Mouse (Mus musculus) macrophage (primary cell): ENCODE measurements around the gene Olfr1396. TPM values are rescaled to one million over a fixed set of nuclear protein-coding genes. Genes with fewer than 3 reads are reported as not detected.

Experiments
- H3K27ac ChIP-seq: fragments of 350-480 bp; formaldehyde crosslinking; 2 replicates; pipeline ENCODE4 v1.9.0; 2021
- H3K36me3 ChIP-seq: fragments of 350-480 bp; formaldehyde crosslinking; 2 replicates; pipeline ENCODE4 v1.9.0; 2021; ENCODE audit errors: inconsistent target
- H3K4me3 ChIP-seq: fragments of 350-480 bp; formaldehyde crosslinking; 2 replicates; pipeline ENCODE4 v1.9.0; 2021; ENCODE audit errors: inconsistent target
- H3K79me2 ChIP-seq: fragments of 350-480 bp; formaldehyde crosslinking; 2 replicates; pipeline ENCODE4 v1.9.0; 2021; ENCODE audit errors: inconsistent target
- WGBS: methylation state at CpG from one replicate; pipeline ENCODE4 v1.1.7; 2026; ENCODE audit warnings: inconsistent platforms; ENCODE audit not compliant: missing documents; 5-methylcytosine and 5-hydroxymethylcytosine counted together
- polyA plus RNA-seq: library from polyadenylated mRNA; stranded (reverse); fragments of 250-400 nt; gene quantifications from 3 replicates; pipeline ENCODE4 v1.2.4, GENCODE M21; 2018; ENCODE audit warnings: inconsistent platforms
- total RNA-seq, 78 experiments: library from RNA; depleted of rRNA; stranded (reverse); fragments of 250-400 nt; gene quantifications; 1 replicate in 9 of 78; 2 replicates in 24 of 78; 3 replicates in 43 of 78; 4 replicates in 2 of 78; pipeline ENCODE4 v1.2.4; 2018; ENCODE audit warnings: inconsistent platforms in 56 of 78

Gene Olfr1396
- total RNA-seq (2018; cell fraction: chromatin; rRNA removed) = under 1 TPM in 2 of 26 experiments, not detected in 24; 0.38 to 0.63 TPM
- not detected for total RNA-seq (2018; cell fraction: cytosol; rRNA removed)
- under 1 TPM in 2 of 26 experiments, not detected in 24; 0.14 to 0.36 TPM for total RNA-seq (2018; cell fraction: nucleus; rRNA removed)
- not detected in 3 replicates for polyA plus RNA-seq

DNA sequence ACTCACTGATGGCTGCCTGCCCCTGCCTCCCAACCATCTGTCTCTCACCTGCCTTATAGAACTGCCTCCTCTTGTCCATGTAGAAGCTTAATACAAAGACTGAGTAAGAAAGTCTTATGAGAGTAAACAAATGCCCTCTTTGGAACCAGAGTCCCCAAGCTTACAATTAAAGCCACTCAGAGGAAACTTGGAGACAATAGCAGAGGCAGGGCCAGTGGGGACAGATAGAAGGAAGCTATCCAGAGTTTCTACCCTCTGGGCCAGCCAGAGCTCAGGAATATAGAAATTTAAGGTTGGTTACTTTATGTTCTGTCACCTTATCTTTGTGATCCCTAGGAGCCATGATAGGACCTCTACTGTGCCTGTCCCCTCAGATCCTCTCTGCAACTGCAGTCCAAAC is at the start of gene Olfr1396:
Gene Olfr1396, minus strand, starts transcription at position 101 of the 400 bp plus-strand sequence.
- no peak within 1 kb of the TSS for H3K4me3 ChIP-seq
- no peak within 1 kb of the TSS for H3K27ac ChIP-seq
- H3K79me2 ChIP-seq = no peaks in the 10 kb centered on the region
- no peaks in the 10 kb centered on the region for H3K36me3 ChIP-seq

DNA sequence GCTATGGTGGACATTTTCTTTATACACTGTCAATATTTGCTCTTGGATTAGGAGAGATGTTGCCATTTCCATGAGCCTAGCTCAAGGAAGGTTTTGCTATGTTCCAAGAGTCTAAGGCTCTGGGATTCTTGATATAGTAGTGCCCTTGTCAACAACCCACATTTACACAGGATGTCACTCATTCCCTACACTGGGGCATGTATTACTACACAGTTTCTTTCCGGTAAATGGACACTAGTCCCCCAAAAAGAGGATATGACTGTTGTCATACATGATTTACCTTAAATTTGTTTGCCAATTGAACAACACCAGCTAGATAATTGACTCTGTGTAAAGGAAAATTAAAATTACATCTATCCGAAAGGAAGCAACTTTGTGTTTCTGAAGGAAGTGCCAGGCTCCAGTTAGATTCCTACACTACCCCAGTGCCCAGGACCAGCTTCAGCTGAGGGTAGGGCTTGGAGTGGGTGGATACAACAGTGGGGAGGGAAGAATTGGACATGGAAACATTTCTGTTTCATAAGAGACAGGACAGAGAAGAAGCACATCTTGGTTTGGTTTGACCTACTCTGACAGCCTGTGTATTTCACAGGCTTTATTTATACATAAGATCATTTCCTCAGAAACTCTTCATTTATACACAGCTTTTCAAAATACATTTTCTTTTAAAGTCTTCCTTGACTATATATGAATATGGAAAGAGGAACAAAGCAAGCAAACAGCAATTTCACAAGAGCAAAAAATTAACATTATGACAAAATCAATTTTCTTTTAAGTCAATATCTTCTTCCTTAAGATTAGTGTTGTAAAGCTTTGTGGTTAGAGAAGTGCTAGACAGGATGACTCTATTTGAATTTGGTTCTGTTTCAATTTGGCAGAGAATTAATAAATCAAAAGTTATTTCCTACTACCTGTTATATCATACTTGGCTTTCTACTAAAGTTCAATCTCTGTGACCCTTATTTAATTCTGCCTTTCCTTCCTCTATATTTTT is 42.4 kb upstream of the Olfr1396 start:
- Histone ChIP-seq H3K36me3 (no peaks in the 10 kb centered on the region), H3K79me2 (no peaks in the 10 kb centered on the region), H3K4me3 (no peak overlapping the region), H3K27ac (no peak overlapping the region)
- whole genome bisulfite sequencing = 66% methylated on average over 2 of the region's 2 CpGs

DNA sequence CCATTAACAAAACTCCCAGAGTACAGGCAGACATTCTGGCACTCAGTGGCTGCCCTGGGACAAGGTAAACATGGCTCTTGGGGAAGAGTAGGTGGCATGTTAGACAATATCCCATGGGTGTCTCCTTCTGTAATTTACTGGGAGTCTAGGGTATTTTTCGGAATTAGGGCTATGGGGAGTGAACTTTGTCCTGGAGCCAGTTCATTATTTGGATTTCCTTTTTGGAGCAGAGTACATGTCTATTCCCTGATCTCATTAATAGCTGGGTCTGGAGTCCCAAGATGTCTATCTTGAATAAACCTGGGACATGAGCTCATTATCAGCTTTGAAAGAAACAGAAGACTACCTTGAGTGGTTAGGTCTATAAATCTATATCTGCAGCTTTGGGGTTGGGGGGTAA is 39.4 kb upstream of the Olfr1396 start, which contains the start of gene Olfr1394:
Gene Olfr1394, plus strand, starts transcription at position 301 of the 400 bp plus-strand sequence.
- H3K27ac ChIP-seq = no peak within 1 kb of the TSS
- no peaks in the 10 kb centered on the region for H3K79me2 ChIP-seq
- no peak within 1 kb of the TSS for H3K4me3 ChIP-seq
- WGBS = 100% methylated on average over 1 of the region's 1 CpGs
- H3K36me3 ChIP-seq = no peaks in the 10 kb centered on the region

DNA sequence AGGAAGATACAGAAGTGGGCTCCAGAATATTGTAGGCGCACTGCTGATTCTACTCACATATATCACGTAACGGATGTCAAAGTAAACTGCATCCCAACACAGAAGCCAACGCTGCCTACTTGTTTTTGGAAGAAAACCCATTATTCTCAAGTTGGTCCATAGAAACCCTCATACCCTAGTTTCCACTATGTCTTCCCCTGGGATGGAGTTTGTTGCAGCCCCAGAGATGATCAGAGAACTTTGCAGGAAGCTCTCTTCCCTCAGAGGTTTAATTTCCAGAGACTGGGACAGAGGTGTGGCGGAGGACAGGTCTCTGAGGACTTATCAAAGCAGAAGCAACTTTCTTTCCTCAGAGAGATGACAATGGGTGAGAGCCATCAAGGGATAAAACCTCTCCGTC is 27.3 kb upstream of the Olfr1396 start, which contains the start of gene Olfr1395:
Gene Olfr1395, plus strand, starts transcription at position 301 of the 400 bp plus-strand sequence.
- Histone ChIP-seq H3K4me3 (no peak within 1 kb of the TSS), H3K36me3 (no peaks in the 10 kb centered on the region), H3K27ac (no peak within 1 kb of the TSS), H3K79me2 (no peaks in the 10 kb centered on the region)
- WGBS = 97% methylated on average over 6 of the region's 6 CpGs

DNA sequence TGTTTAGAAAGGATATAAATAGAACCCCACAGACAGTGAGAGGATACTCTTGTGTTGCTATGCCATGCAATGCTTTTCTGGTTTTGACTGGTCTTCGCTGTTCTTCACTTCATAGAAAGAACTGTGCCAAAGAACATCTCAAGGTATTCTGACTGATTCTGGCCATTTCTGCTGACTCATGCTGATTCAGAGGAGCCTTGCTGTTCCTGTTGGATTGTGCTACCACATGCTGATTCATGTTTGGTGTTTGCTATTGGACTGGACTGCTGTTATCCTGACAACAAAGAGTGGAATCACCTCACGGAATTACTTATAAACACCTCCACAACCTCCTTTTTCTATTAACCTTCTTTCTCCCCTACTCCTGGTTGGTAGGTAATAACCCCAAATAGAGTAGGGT is 9.5 kb upstream of the Olfr1396 start:
- no peak overlapping the region for H3K4me3 ChIP-seq
- no peak overlapping the region for H3K27ac ChIP-seq
- no peaks in the 10 kb centered on the region for H3K36me3 ChIP-seq
- H3K79me2 ChIP-seq = no peaks in the 10 kb centered on the region
- WGBS = 90% methylated on average over 2 of the region's 2 CpGs

DNA sequence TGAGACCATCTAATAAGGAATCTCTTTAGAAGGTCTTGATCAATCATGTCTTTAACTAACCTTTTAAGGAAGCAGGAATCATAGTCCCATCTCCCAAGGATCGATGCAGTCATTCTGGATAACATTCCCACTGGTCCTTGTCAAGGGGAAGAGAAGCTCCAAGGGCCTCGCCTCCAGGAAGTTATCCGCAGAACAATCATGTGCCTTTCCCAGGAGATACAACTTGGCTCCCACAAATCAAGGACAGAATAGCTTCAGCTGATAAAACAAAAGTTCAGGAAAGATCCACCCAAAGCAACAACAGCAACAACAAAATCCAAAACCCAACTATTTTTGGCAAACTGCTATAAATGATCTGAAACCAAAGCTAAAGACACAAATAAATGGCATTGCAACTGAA is 5.0 kb upstream of the Olfr1396 start:
- WGBS = 81% methylated on average over 3 of the region's 3 CpGs

DNA sequence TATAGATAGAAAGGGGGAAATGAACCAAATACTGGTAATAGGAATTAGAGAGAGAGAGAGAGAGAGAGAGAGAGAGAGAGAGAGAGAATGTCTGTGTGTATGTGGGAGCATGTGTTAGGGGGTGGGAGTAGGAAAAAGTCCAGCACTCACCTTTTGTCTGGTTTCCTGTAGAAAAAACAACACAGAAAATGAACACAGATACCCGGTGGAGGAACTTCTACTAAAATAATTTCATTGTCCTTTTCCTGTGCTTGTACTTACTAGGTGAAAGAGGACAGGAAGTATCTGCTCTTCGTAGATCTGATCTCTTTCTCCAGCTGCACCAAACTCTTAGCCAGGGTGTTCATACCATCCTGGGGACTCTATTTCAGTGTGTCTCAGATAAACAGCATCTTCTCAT is 516 bp downstream of the Olfr1396 start:
- H3K4me3 ChIP-seq = no peak overlapping the region
- no peaks in the 10 kb centered on the region for H3K36me3 ChIP-seq
- WGBS = 15% methylated on average over 2 of the region's 2 CpGs
- H3K27ac ChIP-seq = no peak overlapping the region
- no peaks in the 10 kb centered on the region for H3K79me2 ChIP-seq

More for the DNA sequence above, 5.0 kb upstream of the Olfr1396 start:
- H3K27ac ChIP-seq = no peak overlapping the region
- no peak overlapping the region for H3K4me3 ChIP-seq
- no peaks in the 10 kb centered on the region for H3K79me2 ChIP-seq
- H3K36me3 ChIP-seq = no peaks in the 10 kb centered on the region

DNA sequence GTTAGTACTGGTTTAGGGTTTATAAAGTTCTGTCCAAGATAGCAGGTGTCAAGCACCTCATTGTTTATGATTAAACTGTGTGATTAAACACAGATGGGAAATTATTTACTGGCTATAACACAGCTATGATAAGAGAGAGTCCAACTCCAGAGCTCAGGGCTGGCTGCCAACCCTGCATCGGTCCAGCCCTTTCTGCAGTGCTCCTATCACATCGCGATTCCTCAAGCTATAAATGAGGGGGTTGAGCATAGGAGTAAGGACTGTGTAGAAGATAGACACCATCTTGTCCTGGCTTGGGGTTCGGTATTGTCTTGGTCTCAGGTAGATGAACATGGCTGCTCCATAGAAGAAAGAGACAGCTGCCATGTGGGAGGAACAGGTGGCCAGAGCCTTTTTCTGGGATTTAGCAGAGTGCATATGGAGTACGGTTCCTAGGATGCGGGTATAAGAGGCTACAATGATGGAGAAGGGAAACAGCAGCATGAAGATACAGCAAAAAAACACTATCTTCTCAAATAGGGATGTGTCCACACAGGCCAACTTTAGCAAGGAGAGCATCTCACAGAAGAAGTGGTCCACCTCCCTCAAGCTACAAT is 2.0 kb downstream of the Olfr1396 start:
- H3K4me3 ChIP-seq = no peak overlapping the region
- no peak overlapping the region for H3K27ac ChIP-seq
- H3K36me3 ChIP-seq = no peaks in the 10 kb centered on the region
- WGBS = 96% methylated on average over 5 of the region's 6 CpGs
- no peaks in the 10 kb centered on the region for H3K79me2 ChIP-seq

DNA sequence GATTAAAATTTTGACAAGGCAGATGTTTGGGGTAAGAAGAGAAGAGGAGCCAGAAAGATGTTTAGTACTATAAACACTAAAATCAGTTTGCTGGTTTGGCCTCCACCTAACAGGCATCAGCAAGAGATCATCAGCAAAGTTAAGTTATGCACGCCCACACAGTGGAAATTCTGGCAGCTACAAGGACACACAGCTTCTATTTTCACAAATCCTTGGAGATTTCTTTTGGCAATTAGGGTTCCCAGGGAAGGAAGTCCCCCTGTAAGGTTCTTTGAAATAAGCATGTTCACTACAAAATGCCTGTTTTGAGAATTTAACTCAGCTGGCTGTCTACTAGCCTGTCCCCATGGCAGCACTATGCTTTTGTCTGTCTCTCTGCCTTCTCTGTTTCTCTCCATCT is 3.7 kb downstream of the Olfr1396 start:
- no peaks in the 10 kb centered on the region for H3K36me3 ChIP-seq
- no peaks in the 10 kb centered on the region for H3K79me2 ChIP-seq
- H3K4me3 ChIP-seq = no peak overlapping the region
- 100% methylated on average over 1 of the region's 1 CpGs for WGBS
- no peak overlapping the region for H3K27ac ChIP-seq

DNA sequence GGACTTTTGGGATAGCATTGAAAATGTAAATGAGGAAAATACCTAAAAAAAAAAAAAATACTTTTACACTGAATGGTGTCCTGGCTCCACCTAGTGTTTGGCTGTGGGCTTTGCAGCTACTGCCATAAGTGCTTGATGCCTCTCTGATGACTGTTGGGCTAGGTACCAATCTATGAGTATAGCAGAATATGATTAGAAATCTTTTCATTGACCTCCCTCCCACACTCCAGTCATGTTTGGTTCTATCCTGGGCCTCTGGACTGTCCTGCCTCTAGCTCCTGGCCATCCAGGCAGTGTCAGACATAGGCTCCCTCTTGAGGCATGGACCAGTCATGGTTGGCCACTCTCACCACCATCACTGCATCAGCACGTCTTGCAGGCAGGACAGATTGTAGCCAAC is 5.8 kb downstream of the Olfr1396 start:
- H3K36me3 ChIP-seq = no peaks in the 10 kb centered on the region
- no peak overlapping the region for H3K4me3 ChIP-seq
- 27% methylated on average over 1 of the region's 1 CpGs for WGBS
- H3K79me2 ChIP-seq = no peaks in the 10 kb centered on the region; the same call in 1 of the 2 replicates
- no peak overlapping the region for H3K27ac ChIP-seq

DNA sequence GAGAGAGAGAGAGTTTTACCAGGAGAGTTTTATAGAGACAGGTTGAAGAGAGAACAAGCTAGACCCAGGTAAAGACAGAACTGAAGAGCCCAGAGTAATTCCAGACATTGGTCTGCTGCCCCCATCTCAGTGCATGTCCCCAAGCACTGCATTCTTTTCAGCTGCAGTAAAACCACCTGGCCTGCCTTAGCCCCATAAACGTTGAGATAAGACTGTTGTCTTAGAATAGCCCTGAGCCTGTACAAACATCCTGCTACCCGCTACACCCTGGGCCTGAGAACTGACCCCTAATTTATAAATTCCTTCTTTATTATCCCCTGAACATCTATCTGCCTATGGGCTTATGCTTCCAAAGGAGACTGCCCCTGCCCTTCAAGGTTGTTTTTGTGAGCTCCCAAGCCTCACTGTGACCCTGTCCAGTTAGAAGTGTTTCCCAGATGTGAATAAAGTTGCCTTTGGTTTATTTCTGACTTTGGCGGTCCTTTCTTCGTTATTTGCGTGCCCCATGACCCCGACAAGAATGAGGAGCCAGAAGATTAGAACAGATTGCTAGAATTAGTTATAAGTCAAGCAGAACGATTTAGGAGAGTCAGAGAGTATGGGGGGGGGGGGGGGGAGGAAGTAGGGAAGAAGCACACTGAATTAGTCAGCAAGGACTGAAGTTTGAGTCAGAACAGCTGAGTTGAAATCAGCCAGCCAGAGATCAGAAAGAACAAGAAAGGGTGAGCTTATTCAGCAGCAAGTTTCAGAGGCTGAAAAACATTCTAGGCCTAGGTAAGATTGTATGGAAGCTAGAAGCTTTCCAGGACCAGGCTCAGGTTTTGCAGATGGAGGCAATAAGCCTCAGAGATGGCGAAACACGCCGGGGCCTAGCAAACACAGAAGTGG is 6.8 kb downstream of the Olfr1396 start:
- 75% methylated on average over 10 of the region's 10 CpGs for WGBS
- Histone ChIP-seq H3K79me2 (no peaks in the 10 kb centered on the region; the same call in 1 of the 2 replicates), H3K36me3 (no peaks in the 10 kb centered on the region), H3K27ac (no peak overlapping the region), H3K4me3 (no peak overlapping the region)

DNA sequence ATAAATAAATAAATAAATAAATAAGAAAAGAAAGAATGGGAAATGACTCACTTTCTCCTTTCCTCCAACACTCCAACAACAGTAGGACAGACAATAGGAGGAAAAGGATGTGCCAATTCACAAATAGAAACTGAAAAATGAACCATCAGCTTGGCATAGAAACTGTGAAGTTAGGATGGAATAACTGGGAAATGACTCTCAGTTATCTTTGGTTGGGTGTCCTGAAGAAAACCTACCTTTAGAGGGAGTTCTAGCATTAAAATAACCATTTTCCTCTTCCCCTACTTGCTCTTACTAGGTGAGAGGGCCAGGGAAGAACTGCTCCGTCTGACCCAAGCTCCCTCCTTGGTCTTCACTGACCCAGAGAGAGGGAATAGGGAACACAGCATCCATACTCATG is 8.9 kb downstream of the Olfr1396 start:
- 88% methylated on average over 1 of the region's 1 CpGs for WGBS
- no peaks in the 10 kb centered on the region; the same call in 1 of the 2 replicates for H3K36me3 ChIP-seq
- no peak overlapping the region for H3K4me3 ChIP-seq
- peaks cover 5% of the 10 kb centered on the region; the same call in 1 of the 2 replicates for H3K79me2 ChIP-seq
- no peak overlapping the region for H3K27ac ChIP-seq

DNA sequence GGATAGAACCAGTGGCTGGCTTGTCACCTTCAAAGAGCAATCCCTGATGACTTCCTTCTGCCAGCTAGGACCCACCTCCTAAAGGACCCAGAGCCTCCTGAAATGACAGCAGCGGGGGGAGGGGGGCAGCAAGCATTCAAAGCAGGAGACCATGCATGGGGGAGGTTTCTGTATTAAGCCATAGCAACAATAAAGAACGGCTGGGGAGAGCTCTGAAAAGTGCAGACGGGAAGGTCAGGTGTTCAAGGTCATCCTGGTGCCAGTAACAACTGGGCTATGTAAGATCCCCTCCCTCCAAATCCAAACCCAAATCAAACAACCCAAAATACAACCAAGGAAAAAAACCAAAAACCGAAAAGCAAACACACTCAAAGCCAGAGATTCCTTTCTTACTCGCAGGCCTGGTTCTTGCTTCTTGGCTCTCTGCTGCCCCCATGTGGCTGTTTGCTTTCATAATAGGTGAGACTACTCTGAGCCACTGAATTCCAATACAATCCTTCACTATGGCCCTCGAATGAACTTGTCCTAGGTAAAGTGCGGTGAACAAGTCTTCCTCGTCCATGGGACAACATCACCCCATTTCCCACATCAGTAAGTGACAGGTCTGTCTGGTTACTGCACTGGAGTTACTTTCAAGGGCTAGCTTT is 11.5 kb downstream of the Olfr1396 start:
- Histone ChIP-seq H3K4me3 (no peak overlapping the region), H3K27ac (no peak overlapping the region), H3K36me3 (peaks cover 2% of the 10 kb centered on the region; the same call in 1 of the 2 replicates), H3K79me2 (peaks cover 25% of the 10 kb centered on the region; the same call in 1 of the 2 replicates)
- WGBS = 27% methylated on average over 8 of the region's 8 CpGs
